Mouse (Mus musculus): Measurements from ENCODE around the gene Frem1.

The Frem1 gene

DNA sequence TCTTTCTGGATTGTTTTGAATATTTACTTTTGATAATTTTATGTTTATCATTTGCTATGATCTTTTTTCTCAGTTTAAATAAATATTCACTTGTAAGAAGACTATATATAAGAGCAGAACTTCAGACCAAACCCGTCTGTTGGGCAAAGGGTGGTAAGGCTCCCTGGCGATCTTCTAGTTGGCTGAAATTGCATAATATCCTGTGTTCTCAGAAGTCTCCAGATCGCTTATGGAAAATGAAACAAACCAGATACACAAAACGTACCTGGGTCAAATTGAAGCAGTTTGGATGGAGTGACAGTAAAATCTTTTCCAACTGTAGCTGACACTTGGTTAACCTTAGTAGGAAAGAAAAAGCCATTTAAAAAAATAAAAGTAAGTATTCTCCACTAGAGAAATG, 130.2 kb downstream of the Frem1 start:
- no peak for DNase-seq

DNA sequence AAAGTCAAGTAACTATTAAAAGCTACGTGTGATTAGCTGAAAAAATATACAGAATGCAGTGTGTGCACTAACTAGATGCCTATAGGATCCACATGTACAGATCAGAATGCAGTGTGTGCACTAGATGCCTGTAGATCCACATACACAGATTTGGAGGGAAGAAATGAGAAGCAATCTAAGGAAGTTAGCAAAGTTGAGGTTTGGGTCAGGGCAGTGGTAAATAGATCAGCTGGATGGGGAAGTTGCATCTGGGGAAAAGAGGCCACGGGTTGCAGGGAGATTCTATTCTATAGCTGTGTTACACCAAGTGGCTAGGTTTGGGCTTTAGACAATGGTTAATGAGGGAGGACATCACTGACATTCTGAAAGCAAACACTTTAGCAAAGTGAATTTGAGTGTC, 133.5 kb downstream of the Frem1 start:
- DNase-seq: no peak

DNA sequence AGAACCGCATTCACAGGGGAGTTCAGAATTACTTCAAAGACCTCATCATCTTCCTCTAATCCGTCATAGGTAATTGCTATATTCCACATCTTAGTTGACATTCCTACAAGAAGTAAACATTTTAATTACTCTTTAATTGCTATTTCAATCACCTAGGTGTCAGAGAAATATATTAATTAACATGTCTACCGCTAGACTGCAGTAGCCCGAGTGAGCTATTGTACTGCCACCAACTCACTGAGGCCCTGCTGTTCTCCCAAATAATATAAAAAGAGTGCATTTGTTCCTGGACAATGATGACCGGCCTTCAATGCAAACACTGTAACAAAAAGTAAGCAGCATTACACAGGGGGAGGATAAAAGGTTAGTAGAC, 135.5 kb downstream of the Frem1 start:
- no peak for DNase-seq

DNA sequence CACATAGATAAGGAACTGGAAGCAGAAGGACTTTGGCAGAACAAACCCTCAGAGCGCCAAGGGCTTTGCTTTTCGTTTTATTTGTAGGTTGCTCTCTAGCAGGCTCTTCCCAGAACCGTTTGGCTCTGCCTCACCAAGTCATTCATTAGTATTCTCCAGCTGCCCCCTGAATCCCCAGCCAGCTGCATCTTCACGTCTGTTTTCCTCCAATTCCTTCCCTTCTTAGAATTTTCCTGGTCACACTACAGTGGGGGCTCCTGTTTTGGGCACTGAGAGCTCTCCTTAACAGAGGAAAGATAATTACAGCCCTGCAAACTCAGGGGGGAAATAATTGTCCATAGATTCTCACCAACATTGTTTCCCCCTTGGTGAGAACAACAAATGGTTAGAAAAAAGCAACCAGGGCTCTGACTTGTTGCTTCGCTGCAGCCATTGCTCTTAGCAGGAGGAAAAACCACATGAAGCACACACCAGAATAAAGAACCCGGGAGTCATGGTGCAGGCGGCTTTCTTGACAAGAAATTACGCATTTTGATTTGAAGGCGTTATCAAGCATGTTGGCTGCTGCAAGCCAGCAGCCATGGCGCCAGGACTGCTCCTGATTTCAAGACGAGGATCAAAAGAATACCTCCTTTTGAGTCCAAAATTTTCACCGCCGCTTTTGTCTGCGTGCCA, 136.0 kb downstream of the Frem1 start:
- no peak for DNase-seq

DNA sequence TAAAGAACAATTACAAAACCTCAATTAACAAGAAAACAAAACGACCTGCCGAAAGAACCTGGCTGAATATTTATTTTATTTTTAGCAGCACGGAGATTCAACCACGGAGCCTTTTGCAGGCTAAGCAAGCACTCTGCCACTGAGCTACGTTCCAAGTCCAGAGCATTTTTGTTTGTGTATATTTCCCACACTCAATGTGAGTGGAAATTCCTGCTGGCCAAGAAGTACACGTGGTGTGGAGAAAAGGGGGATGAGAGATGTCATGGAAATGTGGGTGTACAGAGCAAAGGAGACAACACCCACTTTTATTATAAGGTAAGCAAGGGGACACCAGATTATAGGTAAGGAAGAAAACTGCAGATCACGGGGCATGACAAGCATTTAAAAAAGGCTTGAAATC, 136.6 kb downstream of the Frem1 start:
- no peak for DNase-seq

DNA sequence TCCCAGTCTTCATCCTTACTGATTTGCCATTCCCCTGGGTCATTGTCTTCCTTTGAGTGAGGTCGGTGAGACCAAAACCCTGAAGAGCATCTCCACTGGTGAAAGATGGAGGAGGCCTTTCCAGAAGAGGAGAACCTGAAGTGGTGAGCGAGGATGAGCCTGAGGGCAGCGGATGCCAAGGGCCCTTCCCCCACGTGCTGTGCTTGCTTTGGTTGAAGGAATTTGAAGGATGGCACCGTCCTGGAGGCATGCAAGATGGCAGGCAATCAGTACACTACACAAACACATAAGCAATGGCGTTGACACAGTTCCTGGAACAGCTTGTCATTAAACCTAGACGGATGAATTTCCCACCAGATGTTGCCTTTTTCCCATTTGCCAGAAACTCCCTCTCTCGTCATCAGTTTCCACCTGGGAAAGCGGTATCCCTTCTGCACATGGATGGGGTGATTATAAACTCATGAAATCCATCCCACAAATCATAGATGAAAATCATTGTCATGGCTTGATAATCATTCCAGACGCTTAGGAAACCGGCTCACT, 137.5 kb downstream of the Frem1 start:
- no peak for DNase-seq

DNA sequence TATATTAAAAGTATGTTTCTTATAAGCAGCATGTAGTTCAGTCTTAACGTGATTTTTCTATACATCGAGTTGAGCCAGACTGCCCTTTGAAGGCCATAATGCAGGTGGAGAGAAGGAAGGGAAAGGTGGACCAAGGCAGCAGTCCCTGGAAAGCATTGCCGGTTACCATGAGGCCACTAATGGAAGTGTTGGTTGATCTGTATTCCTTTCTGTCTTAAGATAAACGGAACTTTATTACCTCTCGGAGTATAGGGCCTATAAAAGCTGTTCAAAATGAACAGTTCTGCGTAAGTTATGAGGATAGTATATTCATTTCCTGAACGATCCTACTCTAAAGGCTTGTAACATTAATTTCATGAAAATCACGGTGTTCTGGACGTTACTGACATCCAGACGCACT, 156.9 kb downstream of the Frem1 start:
- DNase-seq: no peak

DNA sequence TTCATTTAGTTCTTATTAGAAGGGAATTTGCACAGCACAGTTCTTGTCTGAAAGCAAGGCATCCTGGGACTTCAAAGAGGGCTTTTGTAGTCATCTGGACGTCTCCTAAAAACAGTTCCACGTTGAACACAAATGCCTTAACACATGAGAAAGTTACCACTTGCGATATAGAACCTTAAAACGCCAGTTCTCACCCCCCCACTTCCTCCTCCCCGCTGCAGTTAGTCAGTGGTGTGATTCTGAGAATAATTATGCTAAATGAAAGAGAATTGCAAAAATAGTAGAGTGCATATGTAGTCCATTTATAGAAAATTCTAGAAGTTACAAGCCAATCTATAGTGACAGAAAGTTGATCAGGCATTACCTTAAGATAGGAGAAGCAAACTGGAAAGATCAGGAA, 159.9 kb downstream of the Frem1 start:
- DNase-seq: no peak

DNA sequence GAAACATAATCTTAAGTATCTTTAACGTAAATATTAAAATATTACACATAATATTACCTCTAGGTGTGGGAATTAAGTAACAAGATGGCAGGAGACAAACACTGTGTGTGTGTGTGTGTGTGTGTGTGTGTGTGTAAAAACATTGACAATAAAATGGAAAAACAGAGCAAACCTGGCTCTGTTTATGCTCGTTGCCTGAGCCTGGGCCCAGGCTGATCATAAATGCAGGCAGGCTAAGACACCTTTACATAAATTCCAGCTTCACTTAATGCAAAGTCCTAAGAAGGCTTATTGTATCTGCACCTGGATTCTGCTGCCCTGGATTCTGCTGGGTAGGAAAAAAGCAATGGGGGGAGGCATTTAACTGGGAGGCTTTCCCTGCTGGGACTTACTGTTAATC, 160.6 kb downstream of the Frem1 start:
- DNase-seq: no peak

DNA sequence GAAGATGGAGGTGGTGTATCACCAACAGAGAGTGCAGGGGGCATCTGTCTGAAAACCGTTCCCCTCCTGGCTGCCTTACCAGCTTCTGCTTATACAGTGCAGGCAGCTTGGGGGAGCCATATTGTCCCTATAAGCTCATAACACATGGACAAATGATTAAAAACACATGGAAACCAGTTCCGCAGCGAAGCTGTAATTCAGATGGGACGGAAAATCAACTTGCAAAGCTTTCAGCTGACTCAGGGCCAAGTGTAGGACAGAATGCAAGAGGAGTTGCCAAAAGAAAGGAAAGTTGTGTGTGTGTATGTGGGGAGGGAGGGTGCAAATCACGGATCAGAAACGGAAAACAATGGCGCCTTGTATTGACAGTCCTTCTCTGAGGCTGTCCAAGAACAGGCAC, 161.1 kb downstream of the Frem1 start:
- no peak for DNase-seq

DNA sequence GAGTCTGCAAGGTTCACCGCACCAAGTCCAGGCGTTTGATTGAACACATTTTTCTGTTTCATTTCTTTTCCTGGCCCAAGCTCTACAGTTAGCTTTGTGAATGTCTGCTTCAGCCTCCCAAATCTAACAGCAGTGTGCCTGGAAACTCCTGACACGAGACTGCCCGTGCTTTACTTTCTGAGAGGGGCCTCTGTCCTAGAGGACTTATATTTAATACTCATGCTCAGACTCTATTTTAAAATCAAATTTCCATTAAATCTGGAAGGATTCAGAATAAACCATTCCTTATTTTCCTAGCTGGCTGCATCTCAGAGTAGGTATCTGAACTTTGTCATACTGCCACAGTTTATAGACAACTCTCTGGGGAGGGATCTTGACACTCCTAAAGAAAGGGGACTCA, 161.6 kb downstream of the Frem1 start:
- no peak for DNase-seq

DNA sequence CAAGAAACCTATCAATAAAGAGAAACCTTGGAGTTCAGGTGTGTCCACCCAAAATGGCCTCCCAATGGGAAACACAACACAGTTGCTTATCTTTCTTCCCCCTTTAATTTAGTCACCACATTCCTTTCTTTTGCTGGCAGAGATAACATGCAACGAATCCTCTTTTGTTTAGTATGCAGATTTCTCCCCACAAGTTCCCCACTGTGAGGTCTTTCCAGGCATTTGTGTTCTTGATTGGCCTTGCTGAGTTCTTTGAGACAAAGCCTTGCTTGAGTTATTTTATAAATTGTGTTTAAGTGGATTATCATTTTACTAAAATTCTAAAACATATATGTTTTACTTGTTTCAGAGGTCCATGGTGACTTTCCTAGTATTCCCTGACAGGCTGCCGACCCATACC, 166.0 kb downstream of the Frem1 start:
- no peak for DNase-seq

DNA sequence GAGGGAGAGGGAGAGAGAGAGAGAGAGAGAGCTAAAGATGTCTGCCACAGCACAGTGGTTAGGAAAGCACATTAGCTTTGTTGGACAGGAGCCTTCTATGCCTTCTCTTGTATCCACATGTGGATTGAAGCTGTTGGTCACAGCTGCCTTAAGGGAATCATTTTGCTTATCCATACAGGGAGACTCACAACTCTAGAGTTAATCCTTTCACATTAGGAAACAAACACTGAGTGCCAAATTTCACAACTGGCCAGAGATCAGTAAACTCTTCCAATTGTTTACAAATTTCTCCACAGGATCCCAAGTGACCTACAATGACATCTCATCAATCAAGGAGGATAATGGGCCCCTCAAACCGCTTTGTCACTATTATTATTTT, 166.6 kb downstream of the Frem1 start:
- DNase-seq: no peak

DNA sequence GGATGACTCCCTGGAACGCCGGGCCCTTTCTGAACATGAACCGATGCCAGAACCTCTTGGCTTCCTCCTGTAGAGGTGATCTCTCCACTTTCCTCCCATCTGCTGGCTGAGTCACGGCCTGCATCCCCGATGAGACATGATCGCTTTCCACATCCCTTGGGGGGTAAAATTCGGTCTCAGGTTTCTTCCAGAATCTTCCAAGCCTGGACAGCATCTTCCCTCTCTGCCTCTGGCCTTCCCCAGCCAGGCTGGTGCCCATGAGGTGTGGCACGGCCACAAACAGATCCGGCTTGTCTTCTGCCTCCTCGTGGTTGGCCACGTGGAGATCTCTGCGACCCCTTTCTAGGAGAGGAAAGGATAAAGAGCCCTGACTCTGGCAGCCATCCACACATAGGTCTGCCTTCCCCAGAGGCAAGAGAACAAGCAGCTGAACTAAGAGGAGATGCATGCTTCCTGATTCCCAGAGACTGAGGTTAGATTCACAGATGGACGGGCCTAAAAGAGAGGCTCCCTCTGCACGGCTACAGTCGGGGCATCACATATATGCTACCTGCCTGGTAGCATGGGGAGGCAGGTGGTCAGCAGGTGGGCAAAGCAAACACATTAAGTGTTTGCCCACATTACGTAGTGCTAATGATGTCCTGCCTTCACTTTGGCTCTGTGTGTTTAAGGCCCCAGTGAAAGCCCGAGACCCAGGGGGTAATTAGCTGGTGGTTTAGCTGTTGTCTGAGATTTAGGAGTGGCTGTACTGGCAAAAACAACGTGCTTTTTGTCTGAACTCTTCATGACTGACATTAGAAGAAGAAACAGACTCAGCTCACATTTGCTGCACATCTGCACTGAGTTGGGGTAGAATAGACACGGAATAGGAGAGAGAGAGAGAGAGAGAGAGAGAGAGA, 167.3 kb downstream of the Frem1 start, which contains the start of gene Cer1:
Gene Cer1 (minus strand): TSS at position 513 of the 899 bp plus-strand sequence.
- no peak for DNase-seq

DNA sequence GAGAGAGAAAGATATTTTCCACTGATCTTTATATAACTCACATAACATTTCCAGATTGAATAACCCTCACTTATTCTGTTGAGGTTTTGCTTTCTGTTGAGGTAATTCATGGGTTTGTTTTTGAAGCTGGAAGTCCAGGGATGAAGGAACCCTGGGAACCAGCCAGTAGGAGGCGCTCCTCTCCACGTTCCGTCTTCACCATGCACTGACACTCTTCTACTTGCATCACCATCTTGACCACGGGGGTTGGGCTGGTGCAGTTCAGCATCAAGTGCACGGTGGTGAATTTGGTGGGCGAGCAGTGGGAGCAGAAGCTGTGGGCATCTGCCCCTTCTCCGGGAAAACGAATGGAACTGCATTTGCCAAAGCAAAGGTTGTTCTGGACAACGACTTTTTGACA, 169.6 kb downstream of the Frem1 start:
- DNase-seq: no peak

DNA sequence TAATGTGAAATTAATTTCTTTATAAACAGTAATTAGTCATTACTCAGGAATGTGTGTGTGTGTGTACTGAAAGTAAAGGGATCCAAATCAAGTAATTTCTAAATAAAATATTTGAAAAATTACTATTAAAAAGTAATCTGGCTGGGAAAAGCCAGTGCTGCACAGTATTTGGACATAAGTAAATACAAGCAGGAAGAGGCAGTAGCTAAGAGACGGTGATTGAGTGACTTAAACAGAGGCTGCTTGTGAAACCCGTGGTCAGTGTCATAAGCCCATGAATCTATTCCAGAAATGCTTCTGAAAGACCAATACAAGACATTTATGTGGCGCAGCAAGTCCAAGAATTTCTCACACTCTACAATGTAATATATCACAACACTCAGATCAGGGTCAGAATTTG, 170.8 kb downstream of the Frem1 start:
- no peak for DNase-seq

DNA sequence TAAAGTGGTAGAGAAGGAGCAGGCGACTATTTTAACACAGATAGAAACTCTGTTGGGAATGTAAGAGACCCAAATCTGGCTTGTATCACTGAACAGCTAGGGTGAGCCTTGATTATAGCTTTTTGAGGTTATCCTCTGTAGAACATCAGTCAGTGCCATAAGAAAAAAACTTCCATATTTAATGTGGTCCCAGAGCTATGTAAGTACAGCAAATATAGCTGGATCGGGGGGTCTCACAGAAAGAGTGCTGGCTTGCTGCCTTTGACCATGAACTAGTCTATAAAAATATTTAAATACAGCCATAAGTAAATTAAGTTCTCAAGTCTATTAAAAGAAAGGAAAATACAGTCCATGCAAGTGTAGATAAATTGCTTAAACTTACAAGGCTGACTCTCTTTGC, 171.9 kb downstream of the Frem1 start:
- DNase-seq: no peak

DNA sequence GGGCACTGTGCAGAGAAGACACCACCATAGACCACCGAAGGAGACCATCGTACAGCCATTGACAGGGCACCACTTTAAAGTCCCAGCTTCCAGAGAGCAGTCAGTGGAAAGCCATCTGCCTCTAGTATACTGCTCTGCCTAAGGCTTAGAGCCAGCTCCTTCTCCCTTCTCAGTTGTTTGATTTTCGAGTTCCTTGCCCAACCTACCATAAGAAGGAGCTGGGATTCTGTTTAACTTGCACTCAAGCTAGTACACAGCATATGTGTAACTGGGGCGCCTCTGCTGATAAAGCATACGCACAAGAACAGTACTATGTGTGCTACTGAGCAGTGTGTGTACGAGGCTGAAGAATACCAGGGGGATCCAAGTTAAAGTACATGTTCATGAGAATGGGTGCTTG, 173.0 kb downstream of the Frem1 start:
- DNase-seq: no peak

DNA sequence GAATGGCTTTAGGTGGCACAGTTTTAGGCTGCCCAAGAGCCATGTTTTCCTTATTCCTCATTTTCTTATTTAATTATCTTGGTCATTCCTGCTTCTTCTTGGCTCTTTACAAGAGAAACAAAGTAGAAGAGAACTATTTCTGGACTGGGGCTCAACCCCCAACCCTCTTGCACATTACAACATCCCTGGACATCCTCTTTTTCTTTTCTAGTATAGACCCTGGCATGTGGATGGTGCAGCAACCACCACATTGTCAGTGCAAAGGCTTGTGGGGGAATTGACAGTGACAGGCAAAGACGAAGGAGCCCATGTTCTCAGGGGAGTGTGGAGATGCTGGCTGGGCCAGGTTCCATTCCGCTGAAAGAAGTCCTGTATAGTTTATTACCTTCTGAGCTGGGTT, 175.5 kb downstream of the Frem1 start:
- DNase-seq: no peak

DNA sequence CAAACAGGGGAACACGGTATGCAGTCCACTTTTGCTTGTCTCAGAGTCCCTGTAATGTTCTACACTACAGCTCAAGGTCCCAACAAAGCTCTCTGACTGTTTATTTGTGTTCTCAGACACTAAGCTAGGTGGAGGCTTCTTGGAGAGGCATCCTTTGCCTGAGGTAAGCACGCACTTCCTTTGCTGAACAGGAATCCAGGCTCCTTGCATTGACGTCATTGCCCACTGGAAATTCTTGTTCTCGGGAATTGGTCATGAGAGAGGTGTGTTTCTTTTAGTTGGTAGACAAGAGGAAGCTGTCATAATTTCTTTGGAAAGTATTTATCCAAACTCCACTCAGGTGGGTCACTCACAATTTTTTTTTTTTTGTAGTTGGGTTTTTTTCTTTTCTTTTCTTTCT, 176.6 kb downstream of the Frem1 start:
- DNase-seq: no peak

DNA sequence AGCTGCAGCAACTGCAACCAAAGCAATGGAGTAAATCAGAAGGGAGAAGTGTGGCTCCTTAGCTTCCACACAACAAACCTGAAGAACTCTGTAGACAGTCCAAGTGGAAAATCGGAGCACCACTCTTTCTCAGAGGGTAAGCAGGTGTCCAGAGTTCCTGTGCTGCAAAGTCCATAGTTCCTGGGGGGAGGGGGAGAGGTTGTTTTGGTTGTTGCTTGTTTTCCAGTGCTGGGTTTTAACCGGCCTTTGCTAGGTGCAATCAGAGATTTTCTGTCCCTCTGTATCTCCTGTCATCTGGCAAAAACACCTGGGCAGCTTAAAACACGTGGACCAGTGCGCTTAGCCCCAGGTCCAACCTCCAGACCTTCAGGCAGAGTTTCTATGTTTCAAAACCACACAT, 177.3 kb downstream of the Frem1 start:
- DNase-seq: no peak

DNA sequence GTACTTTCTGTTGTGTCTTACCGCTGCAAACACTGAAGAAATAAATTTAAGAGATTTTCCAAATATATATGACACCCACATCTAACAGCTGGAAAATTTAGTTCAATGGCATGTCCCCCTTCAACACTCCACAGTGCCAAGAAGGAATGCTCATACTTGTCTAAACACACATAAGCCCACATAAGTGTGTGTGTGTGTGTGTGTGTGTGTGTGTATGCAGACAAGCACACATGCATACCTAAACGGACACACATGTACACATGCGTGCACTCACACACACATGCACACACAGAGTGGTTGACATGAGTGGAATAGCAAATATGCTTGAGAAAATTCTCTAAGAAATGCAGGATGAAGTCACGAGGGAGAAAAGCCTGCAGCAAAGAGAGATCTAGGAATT, 179.6 kb downstream of the Frem1 start:
- no peak for DNase-seq

DNA sequence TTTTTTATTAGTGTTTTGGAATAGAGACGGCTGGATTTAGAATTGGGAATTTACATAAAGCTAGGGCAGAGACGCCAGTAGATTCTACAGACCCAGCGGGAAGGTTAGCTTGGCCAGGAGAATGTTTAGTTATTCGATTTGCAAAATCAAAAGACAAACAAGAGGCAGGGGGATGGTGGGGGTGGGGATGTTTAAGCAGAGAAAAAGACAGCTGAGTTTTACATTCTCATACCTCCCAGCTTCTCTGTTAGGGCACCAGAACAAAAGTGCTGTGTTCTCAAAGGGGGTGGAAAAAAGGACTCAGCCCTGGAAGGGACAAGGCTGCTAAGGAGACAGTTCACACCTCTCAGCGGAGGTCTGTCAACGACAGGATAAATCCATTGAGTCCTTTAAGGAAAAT, 180.0 kb downstream of the Frem1 start:
- DNase-seq: no peak

DNA sequence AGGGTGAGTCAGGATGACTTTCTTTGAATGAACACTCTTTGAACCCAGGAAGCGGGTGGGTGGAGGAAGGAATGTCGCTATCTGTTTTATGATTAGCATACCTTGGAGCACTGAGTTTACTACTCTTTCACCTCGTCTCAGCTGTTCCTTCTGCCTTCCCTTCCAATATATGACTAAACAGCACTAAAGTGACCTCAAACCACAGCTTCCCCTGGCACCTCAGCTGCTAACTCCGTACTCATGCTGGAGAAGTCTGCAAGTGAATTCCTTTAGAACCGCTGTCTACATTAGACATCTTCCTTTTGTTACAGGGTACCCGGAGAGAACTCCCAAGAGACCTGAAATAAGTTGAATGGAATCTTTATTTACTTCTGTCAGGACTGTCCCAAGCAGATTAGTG, 181.2 kb downstream of the Frem1 start:
- DNase-seq: no peak
